Mouse (Mus musculus) heart, adult 2 months (tissue): ENCODE data around the gene Fbxo36. TPM values are rescaled to one million over a fixed set of nuclear protein-coding genes. Genes with fewer than 3 reads are reported as not detected.

Experiments used
- DNase-seq, 2 experiments: peaks; one replicate each; pipeline ENCODE4 v3.0.0; 2021
- H3K27ac ChIP-seq: fragments of 200-600 bp; 2 replicates; pipeline ENCODE4 v1.8.1; 2022
- H3K27me3 ChIP-seq: fragments of 200-500 bp; 2 replicates; pipeline ENCODE4 v1.6.1; 2012; ENCODE audit warnings: mild to moderate bottlenecking, low read length, inconsistent platforms, mixed read lengths; ENCODE audit not compliant: control insufficient read depth, insufficient read depth
- H3K36me3 ChIP-seq: fragments of 200-500 bp; 2 replicates; pipeline ENCODE4 v1.6.1; 2012; ENCODE audit warnings: low read length, inconsistent platforms; ENCODE audit not compliant: control insufficient read depth, insufficient read depth
- H3K4me1 ChIP-seq: fragments of 200-500 bp; 2 replicates; pipeline ENCODE4 v1.6.1; 2011; ENCODE audit warnings: low read length; ENCODE audit not compliant: control insufficient read depth, insufficient read depth
- H3K4me3 ChIP-seq: fragments of 200-600 bp; 2 replicates; pipeline ENCODE4 v1.8.1; 2022
- H3K79me2 ChIP-seq: fragments of 200-500 bp; replicated peaks from 2 replicates; pipeline ENCODE4 v1.6.1; 2012; ENCODE audit warnings: mild to moderate bottlenecking, inconsistent platforms, low read length, moderate library complexity, mixed read lengths; ENCODE audit not compliant: control insufficient read depth, insufficient read depth
- H3K9ac ChIP-seq: fragments of 200-500 bp; 2 replicates; pipeline ENCODE4 v1.6.1; 2012; ENCODE audit warnings: low read depth, mild to moderate bottlenecking, control low read depth, inconsistent platforms, low read length, mixed read lengths
- CTCF ChIP-seq: fragments of 200-600 bp; IDR thresholded peaks from 2 replicates; pipeline ENCODE4 v1.8.1; 2022; ENCODE audit warnings: antibody characterized with exemption, mild to moderate bottlenecking, moderate library complexity
- EP300 ChIP-seq: fragments of 200-500 bp; IDR thresholded peaks from 2 replicates; pipeline ENCODE4 v1.6.1; 2011; ENCODE audit warnings: low read depth, low read length, control low read depth; ENCODE audit not compliant: insufficient read depth
- POLR2A ChIP-seq: fragments of 200-500 bp; IDR thresholded peaks from 2 replicates; pipeline ENCODE4 v1.6.1; 2011; ENCODE audit warnings: mild to moderate bottlenecking, low read depth, low read length, control low read depth; ENCODE audit not compliant: insufficient read depth
- WGBS: fragments of 180-500 bp; shearing (Covaris S2); methylation state at CpG from one replicate; pipeline ENCODE4 v1.1.7; 2018; 5-methylcytosine and 5-hydroxymethylcytosine counted together
- intact Hi-C: fragments of 180-260 bp; cut with DNase I; formaldehyde crosslinking; loops from one replicate; pipeline ENCODE4 v1.15.1; 2025
- polyA plus RNA-seq: library from polyadenylated mRNA; depleted of rRNA; stranded (reverse); fragments of >200 nt; gene quantifications from 2 replicates; pipeline ENCODE4 v1.2.3, GENCODE M21; 2012
- total RNA-seq, 2 experiments: library from RNA; stranded (reverse); gene quantifications; 2 replicates each; pipeline ENCODE4 v1.2.3; 2021

The Fbxo36 gene
- total and polyA plus RNA-seq, 3 experiments: 1.5 to 2.7 (median 2.5) TPM

DNA sequence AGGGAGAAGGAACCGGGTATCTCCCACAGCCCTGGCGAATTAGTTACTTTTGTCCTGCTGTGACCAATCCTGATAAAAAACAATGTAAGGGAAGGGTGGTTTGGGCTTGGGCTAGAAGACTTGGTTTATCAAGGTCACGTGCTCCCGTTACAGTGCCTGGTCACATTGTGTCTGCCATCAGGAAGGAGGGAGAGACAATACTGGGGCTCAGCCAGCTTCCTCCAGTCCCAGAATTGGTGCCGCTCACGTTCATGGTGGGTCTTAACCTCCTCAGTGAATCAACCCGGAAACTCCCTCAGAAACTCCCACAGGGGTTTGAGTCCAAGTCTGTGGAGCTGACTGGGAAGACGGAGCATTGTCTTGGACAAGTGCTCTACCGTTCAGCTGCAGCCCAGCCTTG is 86.0 kb downstream of the Fbxo36 start:
- 0 out of 2 replicates have a peak, but pooled peaks have one; percentile 10 for TF ChIP-seq EP300
- no peak for TF ChIP-seq CTCF
- Histone ChIP-seq H3K36me3 (no peaks in the 10 kb centered on the region), H3K4me3 (no peak overlapping the region), H3K27ac (no peak overlapping the region), H3K9ac (no peak overlapping the region), H3K4me1 (no peaks in the 10 kb centered on the region), H3K79me2 (no peaks in the 10 kb centered on the region), H3K27me3 (no peaks in the 10 kb centered on the region)
- intact Hi-C loops: no loop called here
- peak; percentile 14 to 20 for DNase-seq
- 45% methylated on average over 9 of the region's 9 CpGs for WGBS

- H3K4me3 ChIP-seq: no peak overlapping the region
- intact Hi-C loops: no loop called here
Observed at GRCm38 (mm10) chr1:84933472-84934150, 94.0 kb downstream of the Fbxo36 start.

DNA sequence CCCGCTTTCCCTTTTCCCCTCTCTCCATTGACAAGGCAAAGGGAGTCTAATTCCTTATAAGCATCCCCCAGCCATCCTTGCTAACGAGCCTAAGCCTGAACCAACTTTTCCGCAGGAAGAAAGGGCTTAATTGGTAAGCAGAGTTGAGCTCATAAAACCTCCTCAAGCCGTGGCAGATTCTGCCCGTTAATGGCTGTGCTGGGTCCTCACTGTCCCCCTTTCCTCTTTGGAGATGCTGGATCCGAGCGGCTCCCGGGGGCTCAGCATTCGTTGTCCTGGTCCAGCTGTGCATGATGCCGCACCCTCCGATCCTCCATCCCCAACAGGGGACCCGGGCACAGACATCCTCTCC is 94.5 kb downstream of the Fbxo36 start:
- H3K9ac ChIP-seq: no peak overlapping the region
- H3K4me3 ChIP-seq: peak overlapping the region; percentile 32; the same call in 1 of the 2 replicates
- no peak for TF ChIP-seq POLR2A
- intact Hi-C loops: no loop called here
- H3K36me3 ChIP-seq: no peaks in the 10 kb centered on the region
- H3K27ac ChIP-seq: no peak overlapping the region
- WGBS: 4% methylated on average over 12 of the region's 12 CpGs
- no peaks in the 10 kb centered on the region for H3K4me1 ChIP-seq
- peaks cover 6% of the 10 kb centered on the region for H3K27me3 ChIP-seq
- no peaks in the 10 kb centered on the region for H3K79me2 ChIP-seq
- peak in 1 of 2 experiments; percentile 20 for DNase-seq

More at GRCm38 (mm10) chr1:84933472-84934150, 94.0 kb downstream of the Fbxo36 start:
- Histone ChIP-seq H3K79me2 (no peaks in the 10 kb centered on the region), H3K4me1 (no peaks in the 10 kb centered on the region), H3K27me3 (peaks cover 6% of the 10 kb centered on the region), H3K36me3 (no peaks in the 10 kb centered on the region), H3K9ac (no peak overlapping the region), H3K27ac (no peak overlapping the region)
- peak; percentile 58 to 75 for DNase-seq
- TF ChIP-seq POLR2A (no peak), CTCF (peak; percentile 74)
- 16% methylated on average over 22 of the region's 22 CpGs for WGBS

DNA sequence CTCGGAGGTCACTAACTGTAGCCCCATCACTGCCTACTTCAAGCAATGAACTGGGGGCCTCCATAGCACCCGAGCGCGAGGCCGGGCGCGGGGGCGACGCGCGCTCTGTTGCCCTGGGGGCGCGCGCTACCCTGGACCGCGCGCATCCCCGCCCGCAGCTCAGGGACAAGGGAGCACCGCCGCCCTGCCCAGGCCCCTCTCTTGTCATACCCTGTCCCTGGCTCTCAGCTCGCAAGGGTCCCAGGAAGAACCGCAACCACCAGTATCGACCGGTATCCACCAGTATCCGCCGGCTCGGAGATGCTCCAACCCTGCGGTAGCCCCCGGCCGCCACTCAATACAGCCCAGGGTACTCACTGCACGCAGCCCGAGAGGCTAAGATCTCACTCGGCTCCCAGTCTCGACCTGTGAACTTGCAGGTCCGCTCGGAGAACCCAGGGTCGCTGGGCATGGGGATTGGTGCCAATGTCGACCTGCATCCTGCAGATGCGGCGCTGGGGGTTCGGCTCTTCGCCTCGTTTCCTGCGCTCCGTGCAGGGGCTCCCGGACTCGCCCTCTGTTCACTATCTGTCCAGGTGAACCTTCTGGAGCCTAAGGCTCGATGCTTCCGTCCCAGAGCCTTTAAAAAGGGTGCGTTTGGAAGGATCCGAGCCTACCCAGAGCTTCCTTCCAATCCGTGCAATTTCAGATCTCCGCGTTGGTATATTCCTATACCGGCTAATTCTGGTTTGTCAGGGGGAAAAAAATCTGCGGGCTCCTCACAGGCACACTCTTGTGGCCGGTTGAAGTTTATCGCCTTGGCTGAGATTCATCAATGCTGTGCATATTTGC is 95.1 kb downstream of the Fbxo36 start, which contains the start of gene Slc16a14:
Slc16a14 (minus strand) TSS at position 632 of the 831 bp plus-strand sequence.
- H3K9ac ChIP-seq: 0 out of 2 replicates have a peak within 1 kb of the TSS, but pooled peaks have one; percentile 33
- H3K4me3 ChIP-seq: peak within 1 kb of the TSS; percentile 32
- intact Hi-C loops: no loop called here
- no peaks in the 10 kb centered on the region for H3K36me3 ChIP-seq
- H3K27me3 ChIP-seq: peaks cover 6% of the 10 kb centered on the region
- no peaks in the 10 kb centered on the region for H3K4me1 ChIP-seq
- no peak within 1 kb of the TSS for H3K27ac ChIP-seq
- under 1% methylated on average over 59 of the region's 59 CpGs for WGBS
- DNase-seq: peak; percentile 12 to 30
- no peaks in the 10 kb centered on the region for H3K79me2 ChIP-seq
- TF ChIP-seq POLR2A: no peak
- no peak for TF ChIP-seq EP300
- TF ChIP-seq CTCF: no peak

DNA sequence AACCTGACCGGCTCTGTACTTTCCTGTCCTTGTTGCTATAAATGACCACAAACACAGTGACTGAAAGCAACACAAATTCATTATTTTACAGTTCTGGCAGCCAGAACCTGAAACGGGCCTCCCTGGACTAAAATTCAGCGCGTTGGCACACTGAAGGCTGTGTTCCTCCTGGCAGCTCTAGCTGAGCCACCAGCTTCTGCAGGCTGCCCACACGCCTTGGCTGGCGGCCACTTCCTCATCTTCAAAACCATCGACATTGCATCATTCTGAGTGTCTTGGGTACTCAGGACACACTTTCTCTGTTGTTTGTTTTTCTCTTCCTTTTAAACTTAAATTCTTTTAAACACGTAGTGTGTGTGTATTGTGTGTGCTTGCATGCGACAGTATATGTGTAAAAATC is 96.0 kb downstream of the Fbxo36 start:
- Histone ChIP-seq H3K9ac (no peak overlapping the region), H3K4me1 (no peaks in the 10 kb centered on the region), H3K36me3 (no peaks in the 10 kb centered on the region), H3K4me3 (no peak overlapping the region), H3K27ac (no peak overlapping the region), H3K27me3 (peaks cover 6% of the 10 kb centered on the region), H3K79me2 (no peaks in the 10 kb centered on the region)
- TF ChIP-seq CTCF (no peak), POLR2A (no peak), EP300 (no peak)
- DNase-seq: peak; percentile 33 to 61
- intact Hi-C loops: no loop called here
- WGBS: 46% methylated on average over 9 of the region's 9 CpGs
